Mouse (Mus musculus) mesoderm, embryonic 11.5 days (tissue): ENCODE measurements around the gene Macrod1.

ENCODE experiments used
- DNase-seq: peaks from one replicate; pipeline ENCODE4 v3.0.0-alpha.2; 2012; ENCODE audit warnings: low read depth, low spot score

The Macrod1 gene

GRCm38 (mm10) chr19:7083035-7083794, 26.6 kb downstream of the Macrod1 start:
- DNase-seq: no peak

GRCm38 (mm10) chr19:7084734-7085133, 28.1 kb downstream of the Macrod1 start:
- DNase-seq: no peak

- DNase-seq: no peak
Observed at GRCm38 (mm10) chr19:7088558-7088957, 31.9 kb downstream of the Macrod1 start.

- no peak for DNase-seq
Observed at GRCm38 (mm10) chr19:7089050-7089449, 32.4 kb downstream of the Macrod1 start.

GRCm38 (mm10) chr19:7089842-7090251, 33.2 kb downstream of the Macrod1 start:
- DNase-seq: no peak

- DNase-seq: no peak
Observed at GRCm38 (mm10) chr19:7090369-7091064, 33.9 kb downstream of the Macrod1 start.

- no peak for DNase-seq
Observed at GRCm38 (mm10) chr19:7091448-7092050, 34.9 kb downstream of the Macrod1 start.

- DNase-seq: no peak
Observed at GRCm38 (mm10) chr19:7092756-7093155, 36.1 kb downstream of the Macrod1 start.

- no peak for DNase-seq
Observed at GRCm38 (mm10) chr19:7099620-7100155, 43.1 kb downstream of the Macrod1 start.

- no peak for DNase-seq
Observed at GRCm38 (mm10) chr19:7102039-7102438, 45.4 kb downstream of the Macrod1 start.

GRCm38 (mm10) chr19:7103349-7103992, 46.9 kb downstream of the Macrod1 start:
- peak; percentile 68 for DNase-seq

GRCm38 (mm10) chr19:7103993-7104401, 47.4 kb downstream of the Macrod1 start:
- DNase-seq: peak; percentile 79

- DNase-seq: no peak
Observed at GRCm38 (mm10) chr19:7105544-7105943, 48.9 kb downstream of the Macrod1 start, which contains the start of gene Flrt1. Gene Flrt1 (minus strand): TSS chr19:7105729.

- no peak for DNase-seq
Observed at GRCm38 (mm10) chr19:7106566-7106965, 50.0 kb downstream of the Macrod1 start.

GRCm38 (mm10) chr19:7107174-7107573, 50.6 kb downstream of the Macrod1 start:
- DNase-seq: no peak

GRCm38 (mm10) chr19:7108114-7108905, 51.7 kb downstream of the Macrod1 start:
- peak; percentile 56 for DNase-seq

GRCm38 (mm10) chr19:7110097-7110496, 53.5 kb downstream of the Macrod1 start:
- no peak for DNase-seq

- DNase-seq: no peak
Observed at GRCm38 (mm10) chr19:7110875-7111274, 54.3 kb downstream of the Macrod1 start.

GRCm38 (mm10) chr19:7111309-7111708, 54.7 kb downstream of the Macrod1 start:
- no peak for DNase-seq

GRCm38 (mm10) chr19:7111710-7112109, 55.1 kb downstream of the Macrod1 start:
- no peak for DNase-seq

GRCm38 (mm10) chr19:7112628-7113027, 56.0 kb downstream of the Macrod1 start:
- DNase-seq: no peak
